ENCODE assay signal across 22 mouse cellular contexts in genomic region chr2:97564509-97564908, GRCm38 (mm10).
DNase-seq lines count a peak whose midpoint lies in the region; ATAC-seq and TF ChIP-seq lines count a peak whose summit lies in the region.
"Had no signal": no experiment of that assay in that cellular context is flagged by ENCODE, and none has a peak within 500 bp of the region (broad histone marks: within the 10 kb centered on the region; RNA-seq: fewer than 3 reads in every experiment).

No protein-coding gene starts in this region.

- H3K36me3 ChIP-seq in hindbrain, postnatal 0 days (ENCODE audit: insufficient read depth, low read length), result no peaks in the 10 kb centered on the region
- H3K36me3 ChIP-seq in hindbrain, embryonic 11.5 days (ENCODE audit: control insufficient read depth, insufficient read depth, low read length), result no peaks in the 10 kb centered on the region
- H3K36me3 ChIP-seq in midbrain, embryonic 15.5 days (replicated peaks), result no peaks in the 10 kb centered on the region
- H3K36me3 ChIP-seq in midbrain, embryonic 16.5 days (ENCODE audit: control insufficient read depth, insufficient read depth, low read length), result no peaks in the 10 kb centered on the region
- H3K36me3 ChIP-seq: forebrain, embryonic 10.5 days; forebrain, embryonic 15.5 days; hindbrain, embryonic 13.5 days had no signal

- no peak for TF ChIP-seq CTCF in hindbrain, postnatal 0 days (IDR thresholded peaks at IDR 0.05; ENCODE audit: low read depth)
- no peak for TF ChIP-seq CTCF in left cerebral cortex, adult 2 months (IDR thresholded peaks at IDR 0.05)

- H3K27me3 ChIP-seq in hindbrain, postnatal 0 days (ENCODE audit: insufficient read depth, low read length), result no peaks in the 10 kb centered on the region
- no peaks in the 10 kb centered on the region for H3K27me3 ChIP-seq in hindbrain, embryonic 11.5 days (ENCODE audit: control insufficient read depth, insufficient read depth, low read length)
- no peaks in the 10 kb centered on the region for H3K27me3 ChIP-seq in midbrain, embryonic 15.5 days (replicated peaks)
- H3K27me3 ChIP-seq in midbrain, embryonic 16.5 days (ENCODE audit: control insufficient read depth, insufficient read depth, low read depth, low read length), result no peaks in the 10 kb centered on the region
- H3K27me3 ChIP-seq: forebrain, embryonic 15.5 days; hindbrain, embryonic 13.5 days had no signal

- no peaks in the 10 kb centered on the region for H3K9me3 ChIP-seq in hindbrain, postnatal 0 days (ENCODE audit: low read length)
- no peaks in the 10 kb centered on the region for H3K9me3 ChIP-seq in hindbrain, embryonic 11.5 days (ENCODE audit: control insufficient read depth, low read length)
- H3K9me3 ChIP-seq in midbrain, embryonic 15.5 days, result no peaks in the 10 kb centered on the region
- H3K9me3 ChIP-seq in midbrain, embryonic 16.5 days (replicated peaks; ENCODE audit: control insufficient read depth, low read length, poor library complexity, severe bottlenecking), result no peaks in the 10 kb centered on the region
- H3K9me3 ChIP-seq: forebrain, embryonic 10.5 days; forebrain, embryonic 15.5 days; hindbrain, embryonic 13.5 days had no signal

- no peak overlapping the region for H3K4me2 ChIP-seq in hindbrain, postnatal 0 days (ENCODE audit: low read depth, low read length)
- H3K4me2 ChIP-seq in hindbrain, embryonic 11.5 days (replicated peaks; ENCODE audit: low read depth, low read length), result no peak overlapping the region
- no peak overlapping the region for H3K4me2 ChIP-seq in midbrain, embryonic 15.5 days
- H3K4me2 ChIP-seq in midbrain, embryonic 16.5 days (ENCODE audit: low read length), result no peak overlapping the region
- H3K4me2 ChIP-seq: forebrain, embryonic 15.5 days; heart, embryonic 11.5 days; hindbrain, embryonic 13.5 days had no signal

- no peak for DNase-seq in hindbrain, postnatal 0 days (ENCODE audit: low spot score)
- DNase-seq in hindbrain, embryonic 11.5 days (ENCODE audit: low spot score), result no peak
- no peak for DNase-seq in left cerebral cortex, adult 2 months (ENCODE audit: extremely low spot score in 1 of 2, low spot score in 2 of 2)
- no peak for DNase-seq in left cerebral cortex, adult 11 months (ENCODE audit: low spot score)
- DNase-seq in ovary, postnatal 36 days (ENCODE audit: low spot score), result no peak
- DNase-seq: adrenal gland, adult 8-10 months; adrenal gland, postnatal 25 days; cerebellum, adult 18-20 months; cerebellum, adult 9-10 months; cerebellum, postnatal 14 days; gastrocnemius, adult 2 months; gastrocnemius, postnatal 14 days; heart, adult 11 months had no signal

- no peak for ATAC-seq in hindbrain, postnatal 0 days
- ATAC-seq in hindbrain, embryonic 11.5 days (ENCODE audit: low FRiP score), result no peak
- ATAC-seq in midbrain, embryonic 15.5 days (replicated peaks), result no peak
- no peak for ATAC-seq in midbrain, embryonic 16.5 days
- ATAC-seq: activated CD4-positive, CD25-positive, alpha-beta regulatory T cell, adult 4 months; forebrain, embryonic 15.5 days; hindbrain, embryonic 16.5 days; inflammation-experienced regulatory T-cells, adult 6 months had no signal

- intact Hi-C loops in left cerebral cortex, adult 2 months (cut with DNase I), result no loop called here

- no peak overlapping the region for H3K4me3 ChIP-seq in hindbrain, postnatal 0 days (ENCODE audit: low read length)
- no peak overlapping the region for H3K4me3 ChIP-seq in hindbrain, embryonic 11.5 days (ENCODE audit: low read depth, low read length)
- no peak overlapping the region for H3K4me3 ChIP-seq in left cerebral cortex, adult 2 months
- no peak overlapping the region for H3K4me3 ChIP-seq in midbrain, embryonic 15.5 days
- no peak overlapping the region for H3K4me3 ChIP-seq in midbrain, embryonic 16.5 days (ENCODE audit: low read depth, low read length)
- H3K4me3 ChIP-seq: forebrain, embryonic 10.5 days; forebrain, embryonic 15.5 days; gastrocnemius, adult 2 months; hindbrain, embryonic 13.5 days had no signal

- no peak overlapping the region for H3K9ac ChIP-seq in hindbrain, postnatal 0 days (replicated peaks; ENCODE audit: low read length)
- no peak overlapping the region for H3K9ac ChIP-seq in hindbrain, embryonic 11.5 days (ENCODE audit: low read depth, low read length)
- H3K9ac ChIP-seq in midbrain, embryonic 15.5 days, result no peak overlapping the region
- no peak overlapping the region for H3K9ac ChIP-seq in midbrain, embryonic 16.5 days (ENCODE audit: low read depth, low read length)
- H3K9ac ChIP-seq: forebrain, embryonic 15.5 days; hindbrain, embryonic 13.5 days had no signal

- H3K27ac ChIP-seq in hindbrain, postnatal 0 days, result peak overlapping the region; percentile 20; the same call in 1 of the 2 replicates
- no peak overlapping the region for H3K27ac ChIP-seq in hindbrain, embryonic 11.5 days (ENCODE audit: low read depth, low read length)
- peak overlapping the region; percentile 4; the same call in 1 of the 2 replicates for H3K27ac ChIP-seq in left cerebral cortex, adult 2 months
- H3K27ac ChIP-seq in midbrain, embryonic 15.5 days, result peak overlapping the region; percentile 16; the same call in 1 of the 2 replicates
- no peak overlapping the region for H3K27ac ChIP-seq in midbrain, embryonic 16.5 days (ENCODE audit: low read length)
- H3K27ac ChIP-seq: forebrain, embryonic 10.5 days; forebrain, embryonic 15.5 days; gastrocnemius, adult 2 months; hindbrain, embryonic 13.5 days had no signal

- H3K4me1 ChIP-seq in hindbrain, postnatal 0 days (ENCODE audit: insufficient read depth, low read length), result no peaks in the 10 kb centered on the region
- H3K4me1 ChIP-seq in hindbrain, embryonic 11.5 days (replicated peaks; ENCODE audit: control insufficient read depth, insufficient read depth, low read length), result no peaks in the 10 kb centered on the region
- peaks cover 4% of the 10 kb centered on the region; the same call in 1 of the 2 replicates for H3K4me1 ChIP-seq in midbrain, embryonic 15.5 days
- H3K4me1 ChIP-seq in midbrain, embryonic 16.5 days (ENCODE audit: control insufficient read depth, insufficient read depth, low read length), result peaks cover 15% of the 10 kb centered on the region

- 45% methylated on average over 2 of the region's 2 CpGs for WGBS in hindbrain, postnatal 0 days
- WGBS in hindbrain, embryonic 11.5 days, result 62% methylated on average over 2 of the region's 2 CpGs
- WGBS in midbrain, embryonic 15.5 days, result 53% methylated on average over 2 of the region's 2 CpGs
- WGBS in midbrain, embryonic 16.5 days, result 52% methylated on average over 2 of the region's 2 CpGs

Comparison
In these comparisons a context has a peak if more than half of its experiments do, and no peak if none do; other contexts are left out.
1. H3K27ac ChIP-seq: peak in hindbrain, postnatal 0 days (single experiment), left cerebral cortex, adult 2 months (single experiment) and midbrain, embryonic 15.5 days (single experiment); none in hindbrain, embryonic 11.5 days (single experiment) and midbrain, embryonic 16.5 days (single experiment).